Mouse (Mus musculus) erythroblast, adult 5-6 weeks (primary cell): ENCODE data around the gene Krtap29-1. TPM values are rescaled to one million over a fixed set of nuclear protein-coding genes. Genes with fewer than 3 reads are reported as not detected.

ENCODE experiments used
- ATAC-seq: replicated peaks from 2 replicates; pipeline ENCODE4 v1.8.0; 2016; ENCODE audit warnings: moderate number of reproducible peaks, mild to moderate bottlenecking, moderate TSS enrichment, inconsistent platforms; ENCODE audit not compliant: poor library complexity, low FRiP score, severe bottlenecking
- total RNA-seq, 2 experiments: library from RNA; stranded (forward) in 1 of 2; stranded (reverse) in 1 of 2; fragments of 150-400 nt in 1 of 2; fragments of 200-764, 138-1000 nt in 1 of 2; gene quantifications; 2 replicates each; pipeline versions ENCODE4 v1.2.3 to v1.2.4; 2015 to 2017; ENCODE audit warnings: low replicate concordance in 2 of 2

Gene Krtap29-1
- total RNA-seq, 2 experiments from 2014 or later = not detected

DNA sequence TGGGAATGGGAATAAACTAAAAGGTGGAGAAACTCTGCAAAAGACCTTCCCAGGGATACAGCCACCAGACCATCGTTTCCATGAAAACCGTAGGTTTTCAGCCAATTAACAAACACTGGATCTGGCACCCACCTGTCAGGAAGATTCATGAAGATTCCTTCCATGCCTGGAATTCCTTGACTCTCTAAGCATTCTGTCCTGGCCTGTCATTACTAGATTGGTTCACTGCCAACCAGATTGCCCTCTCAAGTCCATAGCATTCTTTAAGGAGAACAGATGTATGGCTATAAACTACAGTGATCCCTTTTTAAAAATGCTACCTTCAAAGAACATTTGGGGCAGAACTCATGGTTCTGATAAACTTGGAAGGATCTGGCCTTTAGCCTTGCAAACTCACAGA, 12.9 kb downstream of the Krtap29-1 start:
- ATAC-seq = no peak

GRCm38 (mm10) chr11:99964213-99964612, 14.6 kb downstream of the Krtap29-1 start:
- no peak for ATAC-seq

- ATAC-seq = no peak
These were observed 30.7 kb downstream of the Krtap29-1 start, which contains the start of gene Krtap9-5 for GRCm38 (mm10) chr11:99948175-99948574. Gene Krtap9-5 (plus strand): TSS chr11:99948475.

- no peak for ATAC-seq
These were observed 41.0 kb downstream of the Krtap29-1 start for GRCm38 (mm10) chr11:99937751-99938264.

GRCm38 (mm10) chr11:99935991-99936390, 42.9 kb downstream of the Krtap29-1 start, which contains the start of gene Krtap31-2:
Gene Krtap31-2 (plus strand): TSS chr11:99936291.
- no peak for ATAC-seq

Other genes with a start within 250 kb of the Krtap29-1 start
Only the 30 nearest of the 33 such genes appear.
- gene Gm11595, start 206.1 kb downstream of the Krtap29-1 start, total RNA-seq (2015; ENCODE audit: low replicate concordance) = not detected in 2 replicates
- gene Gm11595, start 206.1 kb downstream of the Krtap29-1 start, total RNA-seq (2017; ENCODE audit: low replicate concordance) = not detected in 2 replicates
- not detected in 2 replicates for gene Krtap4-8, start 198.3 kb downstream of the Krtap29-1 start, total RNA-seq (2015; ENCODE audit: low replicate concordance)
- not detected in 2 replicates for gene Krtap4-8, start 198.3 kb downstream of the Krtap29-1 start, total RNA-seq (2017; ENCODE audit: low replicate concordance)
- gene Krtap4-9, start 193.9 kb downstream of the Krtap29-1 start, total RNA-seq (2015; ENCODE audit: low replicate concordance) = not detected in 2 replicates
- gene Krtap4-9, start 193.9 kb downstream of the Krtap29-1 start, total RNA-seq (2017; ENCODE audit: low replicate concordance) = not detected in 2 replicates
- not detected in 2 replicates for gene Gm11596, start 185.6 kb downstream of the Krtap29-1 start, total RNA-seq (2015; ENCODE audit: low replicate concordance)
- not detected in 2 replicates for gene Gm11596, start 185.6 kb downstream of the Krtap29-1 start, total RNA-seq (2017; ENCODE audit: low replicate concordance)
- not detected in 2 replicates for gene Gm11569, start 180.1 kb downstream of the Krtap29-1 start, total RNA-seq (2015; ENCODE audit: low replicate concordance)
- gene Gm11569, start 180.1 kb downstream of the Krtap29-1 start, total RNA-seq (2017; ENCODE audit: low replicate concordance) = not detected in 2 replicates
- gene Gm11554, start 174.6 kb downstream of the Krtap29-1 start, total RNA-seq (2015; ENCODE audit: low replicate concordance) = not detected in 2 replicates
- not detected in 2 replicates for gene Gm11554, start 174.6 kb downstream of the Krtap29-1 start, total RNA-seq (2017; ENCODE audit: low replicate concordance)
- not detected in 2 replicates for gene Krtap4-13, start 169.2 kb downstream of the Krtap29-1 start, total RNA-seq (2015; ENCODE audit: low replicate concordance)
- not detected in 2 replicates for gene Krtap4-13, start 169.2 kb downstream of the Krtap29-1 start, total RNA-seq (2017; ENCODE audit: low replicate concordance)
- not detected in 2 replicates for gene Gm11564, start 163.4 kb downstream of the Krtap29-1 start, total RNA-seq (2015; ENCODE audit: low replicate concordance)
- gene Gm11564, start 163.4 kb downstream of the Krtap29-1 start, total RNA-seq (2017; ENCODE audit: low replicate concordance) = not detected in 2 replicates
- gene 2300003K06Rik, start 141.0 kb downstream of the Krtap29-1 start, total RNA-seq (2015; ENCODE audit: low replicate concordance) = not detected in 2 replicates
- gene 2300003K06Rik, start 141.0 kb downstream of the Krtap29-1 start, total RNA-seq (2017; ENCODE audit: low replicate concordance) = not detected in 2 replicates
- not detected in 2 replicates for gene Krtap4-16, start 127.4 kb downstream of the Krtap29-1 start, total RNA-seq (2015; ENCODE audit: low replicate concordance)
- gene Krtap4-16, start 127.4 kb downstream of the Krtap29-1 start, total RNA-seq (2017; ENCODE audit: low replicate concordance) = not detected in 2 replicates
- gene Gm11568, start 121.1 kb downstream of the Krtap29-1 start, total RNA-seq (2015; ENCODE audit: low replicate concordance) = not detected in 2 replicates
- gene Gm11568, start 121.1 kb downstream of the Krtap29-1 start, total RNA-seq (2017; ENCODE audit: low replicate concordance) = not detected in 2 replicates
- gene Gm11559, start 114.6 kb downstream of the Krtap29-1 start, total RNA-seq (2015; ENCODE audit: low replicate concordance) = not detected in 2 replicates
- gene Gm11559, start 114.6 kb downstream of the Krtap29-1 start, total RNA-seq (2017; ENCODE audit: low replicate concordance) = 1.3 TPM in 1 of 2 replicates, not detected in the other
- gene Krtap9-1, start 105.7 kb downstream of the Krtap29-1 start, total RNA-seq (2015; ENCODE audit: low replicate concordance) = not detected in 2 replicates
- not detected in 2 replicates for gene Krtap9-1, start 105.7 kb downstream of the Krtap29-1 start, total RNA-seq (2017; ENCODE audit: low replicate concordance)
- gene Gm11567, start 99.9 kb downstream of the Krtap29-1 start, total RNA-seq (2015; ENCODE audit: low replicate concordance) = not detected in 2 replicates
- not detected in 2 replicates for gene Gm11567, start 99.9 kb downstream of the Krtap29-1 start, total RNA-seq (2017; ENCODE audit: low replicate concordance)
- gene Krtap31-1, start 71.1 kb downstream of the Krtap29-1 start, total RNA-seq (2015; ENCODE audit: low replicate concordance) = not detected in 2 replicates
- not detected in 2 replicates for gene Krtap31-1, start 71.1 kb downstream of the Krtap29-1 start, total RNA-seq (2017; ENCODE audit: low replicate concordance)
- not detected in 2 replicates for gene Gm11565, start 64.3 kb downstream of the Krtap29-1 start, total RNA-seq (2015; ENCODE audit: low replicate concordance)
- not detected in 2 replicates for gene Gm11565, start 64.3 kb downstream of the Krtap29-1 start, total RNA-seq (2017; ENCODE audit: low replicate concordance)
- not detected in 2 replicates for gene Krtap31-2, start 42.8 kb downstream of the Krtap29-1 start, total RNA-seq (2015; ENCODE audit: low replicate concordance)
- not detected in 2 replicates for gene Krtap31-2, start 42.8 kb downstream of the Krtap29-1 start, total RNA-seq (2017; ENCODE audit: low replicate concordance)
- not detected in 2 replicates for gene Krtap9-5, start 30.6 kb downstream of the Krtap29-1 start, total RNA-seq (2015; ENCODE audit: low replicate concordance)
- gene Krtap9-5, start 30.6 kb downstream of the Krtap29-1 start, total RNA-seq (2017; ENCODE audit: low replicate concordance) = not detected in 2 replicates
- not detected in 2 replicates for gene Krtap16-1, start 7.5 kb upstream of the Krtap29-1 start, total RNA-seq (2015; ENCODE audit: low replicate concordance)
- gene Krtap16-1, start 7.5 kb upstream of the Krtap29-1 start, total RNA-seq (2017; ENCODE audit: low replicate concordance) = not detected in 2 replicates
- not detected in 2 replicates for gene Krtap17-1, start 14.9 kb upstream of the Krtap29-1 start, total RNA-seq (2015; ENCODE audit: low replicate concordance)
- gene Krtap17-1, start 14.9 kb upstream of the Krtap29-1 start, total RNA-seq (2017; ENCODE audit: low replicate concordance) = not detected in 2 replicates
- gene Krt33a, start 37.2 kb upstream of the Krtap29-1 start, total RNA-seq (2015; ENCODE audit: low replicate concordance) = not detected in 2 replicates
- not detected in 2 replicates for gene Krt33a, start 37.2 kb upstream of the Krtap29-1 start, total RNA-seq (2017; ENCODE audit: low replicate concordance)
- gene Krt33b, start 50.8 kb upstream of the Krtap29-1 start, total RNA-seq (2015; ENCODE audit: low replicate concordance) = not detected in 2 replicates
- not detected in 2 replicates for gene Krt33b, start 50.8 kb upstream of the Krtap29-1 start, total RNA-seq (2017; ENCODE audit: low replicate concordance)
- gene Krt34, start 62.5 kb upstream of the Krtap29-1 start, total RNA-seq (2015; ENCODE audit: low replicate concordance) = not detected in 2 replicates
- gene Krt34, start 62.5 kb upstream of the Krtap29-1 start, total RNA-seq (2017; ENCODE audit: low replicate concordance) = not detected in 2 replicates
- gene Krt31, start 71.5 kb upstream of the Krtap29-1 start, total RNA-seq (2015; ENCODE audit: low replicate concordance) = not detected in 2 replicates
- not detected in 2 replicates for gene Krt31, start 71.5 kb upstream of the Krtap29-1 start, total RNA-seq (2017; ENCODE audit: low replicate concordance)
- gene Krt32, start 109.2 kb upstream of the Krtap29-1 start, total RNA-seq (2015; ENCODE audit: low replicate concordance) = not detected in 2 replicates
- gene Krt32, start 109.2 kb upstream of the Krtap29-1 start, total RNA-seq (2017; ENCODE audit: low replicate concordance) = not detected in 2 replicates
- not detected in 2 replicates for gene Krt35, start 117.2 kb upstream of the Krtap29-1 start, total RNA-seq (2015; ENCODE audit: low replicate concordance)
- gene Krt35, start 117.2 kb upstream of the Krtap29-1 start, total RNA-seq (2017; ENCODE audit: low replicate concordance) = not detected in 2 replicates
- not detected in 2 replicates for gene Krt36, start 126.6 kb upstream of the Krtap29-1 start, total RNA-seq (2015; ENCODE audit: low replicate concordance)
- gene Krt36, start 126.6 kb upstream of the Krtap29-1 start, total RNA-seq (2017; ENCODE audit: low replicate concordance) = not detected in 2 replicates
- gene Krt13, start 142.5 kb upstream of the Krtap29-1 start, total RNA-seq (2015; ENCODE audit: low replicate concordance) = not detected in 2 replicates
- gene Krt13, start 142.5 kb upstream of the Krtap29-1 start, total RNA-seq (2017; ENCODE audit: low replicate concordance) = not detected in 2 replicates
- gene Krt15, start 156.9 kb upstream of the Krtap29-1 start, total RNA-seq (2015; ENCODE audit: low replicate concordance) = not detected in 2 replicates
- not detected in 2 replicates for gene Krt15, start 156.9 kb upstream of the Krtap29-1 start, total RNA-seq (2017; ENCODE audit: low replicate concordance)
- not detected in 2 replicates for gene Krt19, start 169.6 kb upstream of the Krtap29-1 start, total RNA-seq (2015; ENCODE audit: low replicate concordance)
- gene Krt19, start 169.6 kb upstream of the Krtap29-1 start, total RNA-seq (2017; ENCODE audit: low replicate concordance) = not detected in 2 replicates